Mouse (Mus musculus) kidney, adult 11 months (tissue): ENCODE results near the gene Slc4a10.

ENCODE experiments used
- DNase-seq: peaks from one replicate; pipeline ENCODE4 v3.0.0; 2022

Gene Slc4a10

DNA sequence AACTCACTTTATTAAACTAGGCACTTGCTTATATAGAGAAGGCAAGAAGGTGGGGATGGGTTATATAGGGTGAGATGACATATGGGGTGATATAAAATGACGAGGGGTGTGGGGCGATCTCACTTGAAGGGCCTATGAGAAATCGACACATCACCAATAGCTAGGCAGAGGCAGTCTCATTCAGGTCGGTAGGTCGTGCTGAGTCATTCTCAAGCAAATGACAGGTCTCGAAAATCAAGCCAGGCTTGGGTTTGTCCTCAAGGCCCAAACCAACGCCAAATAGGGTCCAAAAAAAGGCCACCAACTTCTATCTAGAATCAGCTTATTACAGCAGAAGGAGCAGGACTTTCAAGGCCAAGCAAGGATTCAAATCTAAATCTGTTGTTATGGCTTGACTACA is 233.5 kb downstream of the Slc4a10 start:
- no peak for DNase-seq

GRCm38 (mm10) chr2:62285026-62285425 is 238.8 kb downstream of the Slc4a10 start:
- DNase-seq, result no peak

DNA sequence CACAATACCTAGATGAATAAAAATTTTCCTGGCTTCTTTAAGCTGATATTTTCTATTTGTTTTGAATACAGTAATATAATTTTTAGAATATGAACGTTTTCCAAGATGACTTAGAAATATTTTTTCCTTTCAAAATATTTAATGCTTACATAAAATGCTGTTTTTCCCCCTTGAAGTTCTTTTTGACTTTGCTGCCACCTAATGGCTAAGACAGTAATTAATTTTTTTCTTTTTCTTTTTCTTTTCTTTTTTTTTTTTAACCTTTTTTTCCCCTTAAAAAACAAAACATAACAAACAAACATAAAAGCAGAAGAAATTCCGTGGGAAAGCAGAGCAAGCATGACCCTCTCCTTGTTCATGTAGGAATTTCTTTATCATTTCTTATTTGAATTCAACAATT is 239.6 kb downstream of the Slc4a10 start:
- DNase-seq, result no peak

DNA sequence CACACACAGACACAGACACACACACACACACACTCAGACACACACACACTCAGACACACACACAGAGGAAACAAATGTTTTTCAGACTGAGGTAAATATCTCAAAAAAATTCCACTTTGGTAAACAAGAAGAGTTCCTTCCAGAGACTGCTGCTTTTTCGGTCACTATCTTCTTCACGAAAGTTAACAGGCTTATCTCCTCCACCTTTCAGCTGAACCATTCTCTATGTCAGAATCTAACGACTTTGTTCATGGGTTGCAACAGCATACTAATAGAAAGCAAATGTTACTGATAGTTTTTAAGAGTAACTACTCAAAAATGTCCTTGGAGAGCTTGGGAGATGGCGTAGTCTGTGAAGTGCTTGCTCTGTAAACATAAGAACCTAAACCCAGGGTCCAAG is 241.3 kb downstream of the Slc4a10 start:
- DNase-seq, result no peak

DNA sequence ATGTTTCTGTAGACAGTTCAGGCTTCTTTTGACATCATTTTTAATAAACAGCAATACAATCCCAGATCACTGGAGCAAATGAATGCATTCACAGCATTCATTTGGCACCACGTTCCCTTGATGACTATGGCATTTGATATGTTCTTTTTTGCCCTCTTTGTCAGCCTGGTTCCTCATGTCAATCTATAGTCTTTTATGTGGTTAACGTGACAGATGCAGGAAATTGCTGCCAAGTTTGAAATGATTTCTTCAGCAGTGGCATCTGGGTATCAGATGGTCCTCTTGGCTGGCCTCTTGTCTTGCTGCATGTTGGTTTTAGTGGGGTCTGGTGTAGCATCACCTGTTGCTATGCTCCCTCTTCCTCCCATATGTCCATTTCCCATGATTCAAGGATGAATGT is 247.6 kb downstream of the Slc4a10 start:
- no peak for DNase-seq

DNA sequence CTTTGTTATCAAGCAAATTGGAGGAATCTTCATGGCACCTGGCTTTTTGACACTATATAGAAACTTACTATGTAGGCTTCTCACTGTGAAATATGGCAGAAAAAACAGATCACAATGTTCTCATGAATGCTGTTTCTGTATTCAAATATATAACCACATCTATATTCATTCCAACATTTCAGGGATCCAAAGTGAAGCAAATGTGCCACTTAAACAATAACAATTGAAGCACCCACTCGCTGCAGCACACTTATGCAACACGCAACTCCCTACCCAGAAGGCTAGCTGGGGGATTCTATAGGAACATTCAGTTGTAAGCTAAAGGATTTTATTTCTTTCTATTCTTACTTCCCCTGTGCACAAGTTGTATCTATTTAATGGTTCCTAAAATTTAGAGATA is 255.5 kb downstream of the Slc4a10 start:
- no peak for DNase-seq

GRCm38 (mm10) chr2:62306978-62307377 is 260.7 kb downstream of the Slc4a10 start:
- no peak for DNase-seq

- no peak for DNase-seq
These were observed 261.2 kb downstream of the Slc4a10 start for GRCm38 (mm10) chr2:62307477-62307876.

DNA sequence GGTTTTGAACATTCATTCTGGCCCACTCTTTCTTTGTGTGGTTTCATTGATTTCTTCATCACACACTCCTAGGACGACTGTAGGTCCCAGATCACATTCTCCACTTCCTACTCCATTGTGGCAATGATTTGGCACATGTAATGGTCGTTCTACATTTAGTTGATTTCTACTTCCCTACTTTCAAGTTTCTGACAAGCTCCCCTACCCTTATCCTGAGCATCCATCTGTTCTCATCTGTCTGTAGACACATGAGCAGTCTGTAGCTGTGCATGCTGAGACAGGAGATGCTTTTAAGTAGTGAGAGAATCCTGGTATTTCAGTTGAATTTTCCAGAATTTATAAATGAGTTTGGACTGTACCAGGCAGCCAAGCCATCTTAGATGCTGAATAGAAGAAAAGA is 270.7 kb downstream of the Slc4a10 start:
- DNase-seq, result no peak

DNA sequence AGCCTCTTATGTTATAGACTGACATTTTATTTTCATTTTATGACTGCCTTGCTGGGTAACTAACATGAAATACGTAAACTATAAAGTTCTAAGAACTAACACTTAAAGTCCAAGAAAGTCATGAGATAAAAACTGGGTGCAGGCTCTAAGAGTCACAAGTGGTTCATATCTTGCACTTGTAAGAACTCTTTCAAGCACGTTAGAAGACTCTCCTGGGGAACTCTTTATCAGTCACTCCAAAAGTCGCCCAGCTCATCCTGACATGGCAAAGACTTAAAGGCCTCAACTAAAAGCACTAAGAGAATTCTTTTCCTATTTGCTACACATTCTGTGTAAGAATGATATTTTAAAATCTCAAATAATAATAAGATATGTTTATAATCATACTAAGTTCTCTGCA is 273.2 kb downstream of the Slc4a10 start:
- DNase-seq, result no peak

- DNase-seq, result no peak
These were observed 276.9 kb downstream of the Slc4a10 start for GRCm38 (mm10) chr2:62323078-62323637.

GRCm38 (mm10) chr2:62325388-62325787 is 279.1 kb downstream of the Slc4a10 start:
- DNase-seq, result no peak

GRCm38 (mm10) chr2:62331913-62332312 is 285.7 kb downstream of the Slc4a10 start:
- DNase-seq, result no peak

GRCm38 (mm10) chr2:62332465-62332864 is 286.2 kb downstream of the Slc4a10 start:
- DNase-seq, result no peak

DNA sequence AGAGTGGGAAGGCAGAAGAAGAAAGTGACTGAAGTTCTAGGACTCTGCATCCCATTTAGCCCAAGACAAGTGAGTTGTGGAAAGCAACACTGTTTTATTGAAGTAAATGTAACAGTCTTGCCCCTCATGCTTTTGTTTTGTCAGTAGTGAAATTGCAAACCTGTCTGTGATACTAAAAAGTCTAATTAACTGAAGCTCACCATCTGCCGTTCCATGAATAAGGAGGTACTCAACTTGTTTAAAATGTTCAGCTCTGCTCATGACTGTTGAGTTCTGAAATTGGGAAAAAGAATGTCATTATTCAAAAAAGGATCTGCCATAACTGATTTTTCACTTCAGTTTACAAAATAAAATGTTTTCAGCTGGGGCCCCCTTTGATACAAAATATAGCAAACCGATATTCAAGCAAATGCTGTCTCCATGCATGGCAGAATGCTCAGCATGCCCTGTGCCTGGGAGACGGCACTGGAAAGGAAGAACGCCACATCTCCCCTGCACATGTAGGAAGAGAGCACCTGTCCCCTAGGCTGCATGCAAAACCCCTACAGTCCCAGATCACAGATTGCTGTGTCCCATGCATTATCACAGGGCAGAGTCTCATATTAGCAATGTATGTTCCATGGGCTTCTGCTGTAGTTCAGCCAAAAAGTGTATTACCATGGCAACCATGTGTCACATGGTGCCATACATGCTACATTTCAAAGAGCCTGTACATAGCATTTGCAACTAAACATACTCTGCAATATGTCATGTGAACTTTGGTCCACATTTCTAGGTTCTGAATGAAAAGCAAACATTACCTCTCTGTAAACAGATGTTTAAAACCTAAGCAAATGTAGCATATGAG is 288.4 kb downstream of the Slc4a10 start:
- DNase-seq, result no peak

DNA sequence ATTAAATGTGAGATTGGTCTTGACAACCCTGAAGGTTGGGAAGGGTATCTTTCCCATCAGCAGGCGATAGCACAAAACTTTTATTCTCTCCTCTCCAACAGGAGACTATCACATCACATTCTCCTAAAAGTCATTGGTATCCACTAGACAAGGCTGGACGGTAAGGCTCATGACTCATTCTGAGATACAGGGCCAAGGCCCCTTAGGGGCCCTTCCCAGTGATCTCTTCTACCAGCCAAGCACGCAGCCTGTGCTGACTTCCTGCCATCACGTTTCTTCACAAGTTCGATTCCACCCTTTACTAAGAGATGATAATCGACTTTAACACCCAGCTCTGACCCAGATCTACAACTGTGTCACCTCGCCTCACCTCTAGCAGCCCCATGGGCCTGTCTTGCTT is 290.8 kb downstream of the Slc4a10 start:
- DNase-seq, result no peak

GRCm38 (mm10) chr2:62339222-62339944 is 293.1 kb downstream of the Slc4a10 start:
- DNase-seq, result no peak

DNA sequence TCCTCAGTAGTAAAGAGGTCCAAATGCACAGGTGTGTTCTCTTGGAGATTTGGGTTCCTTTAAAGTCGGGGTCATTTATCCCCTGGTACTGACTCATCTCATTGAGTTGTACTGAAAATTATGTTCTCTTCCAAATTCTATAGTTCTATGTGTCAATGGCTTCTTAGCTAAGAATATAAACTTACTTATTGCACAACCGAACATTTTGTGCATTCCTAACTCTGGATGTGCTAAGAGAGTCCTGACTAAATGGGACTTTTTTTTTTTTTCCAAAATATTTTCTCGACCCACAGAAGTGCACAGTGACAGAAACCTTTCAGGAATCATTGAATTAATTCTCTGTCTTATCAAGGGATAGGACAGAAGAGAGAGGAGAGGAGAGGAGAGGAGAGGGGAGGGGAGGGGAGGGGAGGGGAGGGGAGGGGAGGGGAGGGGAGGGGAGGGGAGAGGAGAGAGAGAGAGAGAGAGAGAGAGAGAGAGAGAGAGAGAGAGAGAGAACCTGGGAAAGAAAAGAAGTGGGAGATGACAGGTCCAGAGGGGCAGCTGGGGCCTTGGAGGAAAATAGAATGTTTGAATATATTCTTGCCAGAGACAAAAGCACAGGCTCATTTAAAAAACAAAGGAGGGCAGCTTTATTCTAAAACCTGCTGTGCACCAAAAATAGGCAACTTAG is 294.9 kb downstream of the Slc4a10 start:
- DNase-seq, result no peak

- no peak for DNase-seq
These were observed 295.5 kb downstream of the Slc4a10 start for GRCm38 (mm10) chr2:62341734-62342128.

- no peak for DNase-seq
These were observed 298.1 kb downstream of the Slc4a10 start for GRCm38 (mm10) chr2:62344367-62344766.

- no peak for DNase-seq
These were observed 300.5 kb downstream of the Slc4a10 start for GRCm38 (mm10) chr2:62346771-62347170.

DNA sequence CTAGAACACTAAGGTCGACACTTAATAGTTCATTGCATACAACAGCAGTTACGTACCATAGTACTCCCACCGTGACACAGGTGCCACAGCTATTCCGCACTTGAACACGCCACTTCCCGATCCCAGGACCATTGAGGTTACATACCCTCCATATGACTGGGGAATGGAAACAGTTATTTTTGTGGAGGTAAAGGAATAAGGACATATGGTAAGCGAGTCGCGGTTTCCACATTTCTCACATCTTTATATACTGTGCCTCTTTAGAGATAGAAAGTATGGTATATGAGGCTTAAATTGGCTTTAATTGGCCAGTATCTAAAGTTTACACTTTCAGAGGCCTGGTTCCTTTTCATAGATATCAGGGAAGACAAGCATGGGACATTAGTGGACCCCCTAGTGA is 301.5 kb downstream of the Slc4a10 start:
- DNase-seq, result no peak

DNA sequence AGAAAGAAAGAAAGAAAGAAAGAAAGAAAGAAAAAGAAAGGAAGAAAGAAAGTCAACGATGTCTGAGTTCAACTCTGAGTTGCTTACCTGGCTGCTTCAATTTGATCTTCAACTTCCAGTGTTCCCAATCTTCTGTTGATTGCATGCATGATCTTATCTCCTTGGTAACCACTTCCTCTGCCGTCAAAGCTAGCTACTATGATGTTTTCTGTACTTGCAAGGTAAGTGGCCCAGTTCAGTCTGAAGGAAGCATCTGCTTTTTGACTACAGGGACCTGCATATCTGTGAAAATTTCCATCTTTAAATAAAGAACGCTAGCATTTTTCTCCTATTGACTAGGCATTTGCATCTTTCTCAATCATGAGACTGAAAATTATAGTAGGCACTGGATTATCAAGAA is 305.8 kb downstream of the Slc4a10 start:
- no peak for DNase-seq

- no peak for DNase-seq
These were observed 309.5 kb downstream of the Slc4a10 start for GRCm38 (mm10) chr2:62355766-62356165.
